Comparison of ENCODE assay signal across 23 mouse cellular contexts in the genomic region with DNA sequence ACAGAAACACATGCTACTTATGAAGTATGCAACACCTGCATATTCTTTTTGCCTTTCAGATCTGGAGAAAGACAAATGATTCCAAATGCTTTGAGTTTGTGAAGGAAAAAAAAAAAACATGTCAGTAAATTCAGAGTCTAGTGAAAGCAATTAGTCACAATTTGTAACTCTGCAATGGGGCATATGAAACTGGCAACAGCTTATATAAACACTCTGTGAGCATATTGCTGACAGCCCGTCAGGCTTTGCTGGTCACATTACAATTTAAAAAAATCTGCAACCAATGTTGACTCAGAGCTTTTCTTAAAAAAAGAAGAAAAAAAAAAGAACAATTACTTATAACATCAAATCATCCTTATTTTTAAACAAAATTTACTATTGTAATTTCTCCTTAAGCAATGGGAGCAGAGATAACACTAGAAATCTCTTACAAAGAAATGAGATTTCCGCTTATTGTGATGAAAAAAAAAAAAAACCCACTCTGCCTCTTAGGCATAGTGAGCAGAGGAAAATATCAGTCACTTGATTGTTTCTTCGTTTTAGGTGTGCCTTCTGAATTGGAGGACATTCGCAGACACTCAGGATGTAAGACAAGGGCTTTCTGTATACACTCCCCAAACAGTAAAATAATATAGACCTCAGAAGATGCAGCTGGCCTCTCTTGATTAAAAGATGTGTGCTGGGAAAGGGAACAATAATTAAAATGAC.
A peak's percentile ranks its signal among the peaks of the same experiment; 100 is the strongest.
DNase-seq lines count a peak whose midpoint lies in the region; ATAC-seq and TF ChIP-seq lines count a peak whose summit lies in the region.
"Had no signal": no experiment of that assay in that cellular context is flagged by ENCODE, and none has a peak within 500 bp of the region (broad histone marks: within the 10 kb centered on the region; RNA-seq: fewer than 3 reads in every experiment).

No protein-coding gene starts in this region.

- no peaks in the 10 kb centered on the region for H3K9me3 ChIP-seq in forebrain, embryonic 16.5 days (ENCODE audit: control insufficient read depth, low read length)
- no peaks in the 10 kb centered on the region for H3K9me3 ChIP-seq in forebrain, embryonic 13.5 days (replicated peaks)
- H3K9me3 ChIP-seq in lung, postnatal 0 days (ENCODE audit: low read length), result no peaks in the 10 kb centered on the region
- H3K9me3 ChIP-seq in kidney, embryonic 16.5 days (ENCODE audit: low read length), result no peaks in the 10 kb centered on the region
- H3K9me3 ChIP-seq: forebrain, embryonic 10.5 days; hindbrain, embryonic 12.5 days; hindbrain, embryonic 15.5 days had no signal

- TF ChIP-seq POLR2A in lung, adult 2 months (IDR thresholded peaks at IDR 0.05; ENCODE audit: borderline replicate concordance, extremely low read depth, low read depth, low read length), result no peak

- H3K27ac ChIP-seq in forebrain, embryonic 16.5 days (ENCODE audit: low read length), result no peak overlapping the region
- H3K27ac ChIP-seq in forebrain, embryonic 13.5 days, result no peak overlapping the region
- H3K27ac ChIP-seq in lung, postnatal 0 days (ENCODE audit: low read length), result no peak overlapping the region
- no peak overlapping the region for H3K27ac ChIP-seq in kidney, embryonic 16.5 days (ENCODE audit: low read length)
- H3K27ac ChIP-seq: forebrain, embryonic 10.5 days; gastrocnemius, adult 2 months; hindbrain, embryonic 12.5 days; hindbrain, embryonic 15.5 days had no signal

- ATAC-seq in forebrain, embryonic 16.5 days, result 0 out of 2 replicates have a peak, but pooled peaks have one; percentile 45
- ATAC-seq in forebrain, embryonic 13.5 days, result no peak
- ATAC-seq in lung, postnatal 0 days, result peak; percentile 67
- ATAC-seq in kidney, embryonic 16.5 days (ENCODE audit: low FRiP score, low TSS enrichment), result no peak
- ATAC-seq: activated CD4-positive, CD25-positive, alpha-beta regulatory T cell, adult 4 months; CD4-positive, CD25-positive, alpha-beta regulatory T cell, adult 4 months; intestine, postnatal 0 days had no signal

- H3K27me3 ChIP-seq in forebrain, embryonic 16.5 days (replicated peaks; ENCODE audit: control insufficient read depth, insufficient read depth, low read length), result no peaks in the 10 kb centered on the region
- no peaks in the 10 kb centered on the region for H3K27me3 ChIP-seq in forebrain, embryonic 13.5 days
- no peaks in the 10 kb centered on the region for H3K27me3 ChIP-seq in lung, postnatal 0 days (replicated peaks; ENCODE audit: insufficient read depth, low read length)
- no peaks in the 10 kb centered on the region for H3K27me3 ChIP-seq in kidney, embryonic 16.5 days (ENCODE audit: insufficient read depth, low read length)
- H3K27me3 ChIP-seq: hindbrain, embryonic 12.5 days; hindbrain, embryonic 15.5 days had no signal

- no peaks in the 10 kb centered on the region for H3K36me3 ChIP-seq in forebrain, embryonic 16.5 days (ENCODE audit: control insufficient read depth, insufficient read depth)
- no peaks in the 10 kb centered on the region for H3K36me3 ChIP-seq in forebrain, embryonic 13.5 days (ENCODE audit: poor library complexity, severe bottlenecking)
- H3K36me3 ChIP-seq in lung, postnatal 0 days (ENCODE audit: insufficient read depth, low read length), result no peaks in the 10 kb centered on the region
- no peaks in the 10 kb centered on the region for H3K36me3 ChIP-seq in kidney, embryonic 16.5 days (ENCODE audit: insufficient read depth, low read length)
- H3K36me3 ChIP-seq: forebrain, embryonic 10.5 days; hindbrain, embryonic 12.5 days; hindbrain, embryonic 15.5 days had no signal

- H3K9ac ChIP-seq in forebrain, embryonic 16.5 days (replicated peaks; ENCODE audit: low read depth, low read length), result no peak overlapping the region
- no peak overlapping the region for H3K9ac ChIP-seq in forebrain, embryonic 13.5 days
- H3K9ac ChIP-seq in lung, postnatal 0 days (replicated peaks; ENCODE audit: low read depth), result no peak overlapping the region
- no peak overlapping the region for H3K9ac ChIP-seq in kidney, embryonic 16.5 days (replicated peaks; ENCODE audit: low read length)
- H3K9ac ChIP-seq: hindbrain, embryonic 12.5 days; hindbrain, embryonic 15.5 days had no signal

- DNase-seq in lung, postnatal 0 days (ENCODE audit: low spot score), result peak; percentile 45
- DNase-seq in lung, adult 2 months, result no peak
- DNase-seq in 3T3-L1 (ENCODE audit: low read depth, low spot score) (peak; percentile 68), adipocyte (ENCODE audit: low spot score) (peak; percentile 17)
- no peak for DNase-seq in testis, postnatal 14 days (ENCODE audit: low spot score)
- DNase-seq: adrenal gland, postnatal 10 days; adrenal gland, postnatal 36 days; cerebellum, adult 11-12 months; cerebellum, adult 8-10 months; cerebellum, postnatal 10 days; gastrocnemius, adult 2 months; gastrocnemius, postnatal 14 days; heart, adult 11 months had no signal

- 73% methylated on average over 4 of the region's 4 CpGs for WGBS in forebrain, embryonic 16.5 days
- 82% methylated on average over 4 of the region's 4 CpGs for WGBS in forebrain, embryonic 13.5 days
- 52% methylated on average over 4 of the region's 4 CpGs for WGBS in lung, postnatal 0 days
- 42% methylated on average over 4 of the region's 4 CpGs for WGBS in lung, adult 2 months
- WGBS in kidney, embryonic 16.5 days, result 60% methylated on average over 4 of the region's 4 CpGs

- no peaks in the 10 kb centered on the region for H3K4me1 ChIP-seq in forebrain, embryonic 16.5 days (replicated peaks; ENCODE audit: control insufficient read depth, insufficient read depth, low read length)
- H3K4me1 ChIP-seq in forebrain, embryonic 13.5 days, result no peaks in the 10 kb centered on the region
- H3K4me1 ChIP-seq in lung, postnatal 0 days (ENCODE audit: insufficient read depth, low read depth, low read length), result no peaks in the 10 kb centered on the region
- no peaks in the 10 kb centered on the region for H3K4me1 ChIP-seq in lung, adult 2 months (ENCODE audit: control insufficient read depth, insufficient read depth, low read length)
- no peaks in the 10 kb centered on the region for H3K4me1 ChIP-seq in kidney, embryonic 16.5 days (ENCODE audit: insufficient read depth, low read length)
- H3K4me1 ChIP-seq: forebrain, embryonic 10.5 days; hindbrain, embryonic 12.5 days; hindbrain, embryonic 15.5 days had no signal

- H3K4me3 ChIP-seq in forebrain, embryonic 16.5 days (replicated peaks; ENCODE audit: low read length), result no peak overlapping the region
- H3K4me3 ChIP-seq in forebrain, embryonic 13.5 days, result no peak overlapping the region
- H3K4me3 ChIP-seq in lung, postnatal 0 days (ENCODE audit: low read depth, low read length), result no peak overlapping the region
- no peak overlapping the region for H3K4me3 ChIP-seq in lung, adult 2 months (replicated peaks; ENCODE audit: extremely low read depth, low read depth, low read length)
- H3K4me3 ChIP-seq in kidney, embryonic 16.5 days (ENCODE audit: low read length), result no peak overlapping the region
- H3K4me3 ChIP-seq: forebrain, embryonic 10.5 days; gastrocnemius, adult 2 months; hindbrain, embryonic 12.5 days; hindbrain, embryonic 15.5 days had no signal

- no peak overlapping the region for H3K4me2 ChIP-seq in forebrain, embryonic 16.5 days (ENCODE audit: low read length)
- no peak overlapping the region for H3K4me2 ChIP-seq in forebrain, embryonic 13.5 days
- no peak overlapping the region for H3K4me2 ChIP-seq in lung, postnatal 0 days (replicated peaks; ENCODE audit: low read depth, low read length)
- no peak overlapping the region for H3K4me2 ChIP-seq in kidney, embryonic 16.5 days (replicated peaks; ENCODE audit: low read depth, low read length)
- H3K4me2 ChIP-seq: heart, embryonic 11.5 days; hindbrain, embryonic 12.5 days; hindbrain, embryonic 15.5 days had no signal

- no peak for TF ChIP-seq CTCF in lung, postnatal 0 days (IDR thresholded peaks at IDR 0.05)
- TF ChIP-seq CTCF in lung, adult 2 months (IDR thresholded peaks at IDR 0.05; ENCODE audit: insufficient read depth, low read length), result no peak

- TF ChIP-seq EP300 in lung, postnatal 0 days (IDR thresholded peaks at IDR 0.05), result peak; percentile 64

Comparison
In these comparisons a context has a peak if more than half of its experiments do, and no peak if none do; other contexts are left out.
1. ATAC-seq: peak in forebrain, embryonic 16.5 days (single experiment) and lung, postnatal 0 days (single experiment); none in forebrain, embryonic 13.5 days (single experiment) and kidney, embryonic 16.5 days (single experiment).
2. DNase-seq: peak in lung, postnatal 0 days (single experiment), 3T3-L1 (single experiment) and adipocyte (single experiment); none in lung, adult 2 months (single experiment) and testis, postnatal 14 days (single experiment).